Mouse (Mus musculus): ENCODE measurements at regions not wholly inside any gene's neighbourhood (a gene's known extent, or its start where the extent isn't known, plus 50 kb on each side); places are given as distances from the start of the nearest gene placed in this dataset.

GRCm38 (mm10) chr1:41960982-41961381 lies 734.6 kb upstream of the Pou3f3 start:
- Histone ChIP-seq H3K9me3 (replicated peaks; ENCODE audit: control insufficient read depth, insufficient read depth, low read length, poor library complexity, severe bottlenecking) (no peaks in the 10 kb centered on the region), H3K27ac (ENCODE audit: insufficient read depth, low read length) (no peak overlapping the region), H3K27me3 (ENCODE audit: control insufficient read depth, insufficient read depth, low read length, poor library complexity, severe bottlenecking) (no peaks in the 10 kb centered on the region), H3K4me1 (ENCODE audit: control insufficient read depth, insufficient read depth, low read length) (no peaks in the 10 kb centered on the region), H3K36me3 (ENCODE audit: control insufficient read depth, insufficient read depth, low read length, poor library complexity, severe bottlenecking) (no peaks in the 10 kb centered on the region), H3K4me3 (ENCODE audit: low read depth, low read length) (no peak overlapping the region), H3K9ac (ENCODE audit: low read depth, poor library complexity, severe bottlenecking) (no peak overlapping the region)
- no peak for TF ChIP-seq POLR2A (IDR thresholded peaks at IDR 0.05; ENCODE audit: insufficient read depth, low read length)
- no peak for TF ChIP-seq EP300 (IDR thresholded peaks at IDR 0.05; ENCODE audit: insufficient read depth, low read depth, low read length)

DNA sequence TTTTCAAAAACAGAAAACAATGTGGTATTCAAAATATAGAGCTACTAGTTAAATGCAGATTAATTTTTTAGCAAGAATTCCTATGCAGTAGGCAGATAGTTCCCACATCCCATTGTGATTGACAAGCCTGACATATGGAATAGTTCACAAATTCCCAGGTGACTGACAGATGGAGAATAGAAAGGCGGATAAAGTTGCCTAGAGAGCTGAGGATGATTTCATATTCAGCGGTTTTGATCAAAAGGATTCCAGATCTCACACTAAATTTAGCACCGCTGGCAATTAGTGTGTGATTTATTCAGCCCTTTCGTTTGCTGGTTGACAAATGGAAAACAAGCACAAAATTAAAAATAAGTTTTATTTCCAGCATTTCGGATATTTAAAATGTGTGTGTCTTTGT lies 714.0 kb upstream of the Pou3f3 start:
- no peaks in the 10 kb centered on the region for H3K27me3 ChIP-seq (ENCODE audit: control insufficient read depth, insufficient read depth, low read length, poor library complexity, severe bottlenecking)
- TF ChIP-seq EP300 (IDR thresholded peaks at IDR 0.05; ENCODE audit: insufficient read depth, low read depth, low read length) (no peak), CTCF (IDR thresholded peaks at IDR 0.05; ENCODE audit: low read depth, low read length) (no peak), POLR2A (IDR thresholded peaks at IDR 0.05; ENCODE audit: insufficient read depth, low read length) (no peak)
- H3K36me3 ChIP-seq (ENCODE audit: control insufficient read depth, insufficient read depth, low read length, poor library complexity, severe bottlenecking), result no peaks in the 10 kb centered on the region
- H3K4me1 ChIP-seq (ENCODE audit: control insufficient read depth, insufficient read depth, low read length), result no peaks in the 10 kb centered on the region
- H3K9me3 ChIP-seq (replicated peaks; ENCODE audit: control insufficient read depth, insufficient read depth, low read length, poor library complexity, severe bottlenecking), result no peaks in the 10 kb centered on the region
- no peak overlapping the region for H3K9ac ChIP-seq (ENCODE audit: low read depth, poor library complexity, severe bottlenecking)
- no peak overlapping the region for H3K27ac ChIP-seq (ENCODE audit: insufficient read depth, low read length)
- H3K4me3 ChIP-seq (ENCODE audit: low read depth, low read length), result no peak overlapping the region

DNA sequence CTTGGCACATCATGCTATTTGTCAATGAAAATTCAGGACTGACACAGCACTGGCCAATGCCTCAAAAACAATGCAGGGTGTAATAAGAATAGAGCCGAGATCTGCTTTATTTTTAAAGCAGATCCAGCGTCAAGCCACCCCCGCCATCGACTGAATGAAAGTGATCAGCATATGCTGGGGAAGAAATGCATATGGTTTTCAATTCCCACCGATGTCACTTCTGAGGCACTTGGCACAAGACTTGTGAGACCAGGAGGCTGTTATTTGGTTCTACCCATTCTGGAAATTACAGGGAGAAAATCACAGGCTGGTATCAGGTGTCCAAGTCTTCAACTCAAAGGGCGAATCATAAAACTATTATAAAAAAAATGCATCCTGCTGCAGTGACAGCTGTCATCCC lies 689.3 kb upstream of the Pou3f3 start:
- Histone ChIP-seq H3K9ac (ENCODE audit: low read depth, poor library complexity, severe bottlenecking) (no peak overlapping the region), H3K4me3 (ENCODE audit: low read depth, low read length) (no peak overlapping the region), H3K36me3 (ENCODE audit: control insufficient read depth, insufficient read depth, low read length, poor library complexity, severe bottlenecking) (no peaks in the 10 kb centered on the region), H3K4me1 (ENCODE audit: control insufficient read depth, insufficient read depth, low read length) (no peaks in the 10 kb centered on the region), H3K9me3 (replicated peaks; ENCODE audit: control insufficient read depth, insufficient read depth, low read length, poor library complexity, severe bottlenecking) (no peaks in the 10 kb centered on the region), H3K27ac (ENCODE audit: insufficient read depth, low read length) (no peak overlapping the region), H3K27me3 (ENCODE audit: control insufficient read depth, insufficient read depth, low read length, poor library complexity, severe bottlenecking) (no peaks in the 10 kb centered on the region)
- TF ChIP-seq CTCF (IDR thresholded peaks at IDR 0.05; ENCODE audit: low read depth, low read length) (no peak), EP300 (IDR thresholded peaks at IDR 0.05; ENCODE audit: insufficient read depth, low read depth, low read length) (no peak), POLR2A (IDR thresholded peaks at IDR 0.05; ENCODE audit: insufficient read depth, low read length) (no peak)

- no peaks in the 10 kb centered on the region for H3K9me3 ChIP-seq (replicated peaks; ENCODE audit: control insufficient read depth, insufficient read depth, low read length, poor library complexity, severe bottlenecking)
- H3K9ac ChIP-seq (ENCODE audit: low read depth, poor library complexity, severe bottlenecking), result no peak overlapping the region
Observed at GRCm38 (mm10) chr1:42008046-42008445, 687.5 kb upstream of the Pou3f3 start.

GRCm38 (mm10) chr1:42012911-42013310 lies 682.7 kb upstream of the Pou3f3 start:
- no peak for TF ChIP-seq POLR2A (IDR thresholded peaks at IDR 0.05; ENCODE audit: insufficient read depth, low read length)
- TF ChIP-seq CTCF (IDR thresholded peaks at IDR 0.05; ENCODE audit: low read depth, low read length), result no peak
- TF ChIP-seq EP300 (IDR thresholded peaks at IDR 0.05; ENCODE audit: insufficient read depth, low read depth, low read length), result no peak
- Histone ChIP-seq H3K4me3 (ENCODE audit: low read depth, low read length) (no peak overlapping the region), H3K27me3 (ENCODE audit: control insufficient read depth, insufficient read depth, low read length, poor library complexity, severe bottlenecking) (no peaks in the 10 kb centered on the region), H3K27ac (ENCODE audit: insufficient read depth, low read length) (no peak overlapping the region), H3K36me3 (ENCODE audit: control insufficient read depth, insufficient read depth, low read length, poor library complexity, severe bottlenecking) (no peaks in the 10 kb centered on the region), H3K9me3 (replicated peaks; ENCODE audit: control insufficient read depth, insufficient read depth, low read length, poor library complexity, severe bottlenecking) (no peaks in the 10 kb centered on the region), H3K4me1 (ENCODE audit: control insufficient read depth, insufficient read depth, low read length) (no peaks in the 10 kb centered on the region), H3K9ac (ENCODE audit: low read depth, poor library complexity, severe bottlenecking) (no peak overlapping the region)

More at GRCm38 (mm10) chr1:42008046-42008445, 687.5 kb upstream of the Pou3f3 start:
- H3K36me3 ChIP-seq (ENCODE audit: control insufficient read depth, insufficient read depth, low read length, poor library complexity, severe bottlenecking), result no peaks in the 10 kb centered on the region
- no peaks in the 10 kb centered on the region for H3K27me3 ChIP-seq (ENCODE audit: control insufficient read depth, insufficient read depth, low read length, poor library complexity, severe bottlenecking)
- no peak overlapping the region for H3K27ac ChIP-seq (ENCODE audit: insufficient read depth, low read length)
- no peaks in the 10 kb centered on the region for H3K4me1 ChIP-seq (ENCODE audit: control insufficient read depth, insufficient read depth, low read length)
- H3K4me3 ChIP-seq (ENCODE audit: low read depth, low read length), result no peak overlapping the region
- TF ChIP-seq CTCF (IDR thresholded peaks at IDR 0.05; ENCODE audit: low read depth, low read length), result no peak
- no peak for TF ChIP-seq POLR2A (IDR thresholded peaks at IDR 0.05; ENCODE audit: insufficient read depth, low read length)
- no peak for TF ChIP-seq EP300 (IDR thresholded peaks at IDR 0.05; ENCODE audit: insufficient read depth, low read depth, low read length)

DNA sequence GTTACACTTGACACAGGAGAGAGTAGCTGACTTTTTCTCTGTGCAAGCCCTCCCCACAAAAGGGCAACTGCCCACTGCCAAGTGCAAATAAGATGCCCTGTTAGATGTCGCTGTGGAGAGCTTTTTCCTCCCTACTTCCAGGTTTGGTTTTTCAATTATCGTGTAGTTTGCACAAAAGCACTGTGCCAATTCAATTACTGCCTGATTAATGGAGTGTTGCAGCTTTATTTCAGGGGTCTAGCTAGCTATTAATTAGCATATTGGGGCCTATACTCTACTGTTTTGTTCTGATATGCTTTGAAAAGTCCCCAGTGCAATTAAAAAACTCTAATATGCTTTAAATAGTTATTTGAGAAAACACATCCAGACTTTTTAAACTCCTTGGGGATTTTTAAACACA lies 676.6 kb upstream of the Pou3f3 start:
- no peak overlapping the region for H3K4me3 ChIP-seq (ENCODE audit: low read depth, low read length)
- H3K4me1 ChIP-seq (ENCODE audit: control insufficient read depth, insufficient read depth, low read length), result no peaks in the 10 kb centered on the region
- TF ChIP-seq EP300 (IDR thresholded peaks at IDR 0.05; ENCODE audit: insufficient read depth, low read depth, low read length) (no peak), CTCF (IDR thresholded peaks at IDR 0.05; ENCODE audit: low read depth, low read length) (no peak), POLR2A (IDR thresholded peaks at IDR 0.05; ENCODE audit: insufficient read depth, low read length) (no peak)
- H3K9me3 ChIP-seq (replicated peaks; ENCODE audit: control insufficient read depth, insufficient read depth, low read length, poor library complexity, severe bottlenecking), result no peaks in the 10 kb centered on the region
- no peaks in the 10 kb centered on the region for H3K36me3 ChIP-seq (ENCODE audit: control insufficient read depth, insufficient read depth, low read length, poor library complexity, severe bottlenecking)
- no peaks in the 10 kb centered on the region for H3K27me3 ChIP-seq (ENCODE audit: control insufficient read depth, insufficient read depth, low read length, poor library complexity, severe bottlenecking)
- no peak overlapping the region for H3K9ac ChIP-seq (ENCODE audit: low read depth, poor library complexity, severe bottlenecking)
- H3K27ac ChIP-seq (ENCODE audit: insufficient read depth, low read length), result no peak overlapping the region

All from ES-Bruce4 (cell line).